Mouse (Mus musculus) CD4-positive helper T cell, adult 2 months (primary cell): ENCODE measurements around the gene 2010109A12Rik.

Experiments used
- DNase-seq: peaks from one replicate; pipeline ENCODE4 v3.0.0-alpha.2; 2012; ENCODE audit warnings: low read depth, missing footprints, low spot score

Gene 2010109A12Rik

GRCm38 (mm10) chr5:93206109-93207005 lies at the start of gene 2010109A12Rik, which contains the start of gene Ccni:
2010109A12Rik (plus strand) TSS chr5:93206518.
Ccni (minus strand) TSS chr5:93206495.
- peak; percentile 97 for DNase-seq

GRCm38 (mm10) chr5:93163541-93163940 lies 42.8 kb upstream of the 2010109A12Rik start:
- DNase-seq = peak; percentile 25

GRCm38 (mm10) chr5:93167919-93168516 lies 38.3 kb upstream of the 2010109A12Rik start:
- no peak for DNase-seq

- DNase-seq = no peak
Measured at GRCm38 (mm10) chr5:93168654-93169053, 37.7 kb upstream of the 2010109A12Rik start.

GRCm38 (mm10) chr5:93171420-93171819 lies 34.9 kb upstream of the 2010109A12Rik start:
- DNase-seq = no peak

GRCm38 (mm10) chr5:93172536-93172935 lies 33.8 kb upstream of the 2010109A12Rik start:
- DNase-seq = no peak

- DNase-seq = no peak
Measured at GRCm38 (mm10) chr5:93174675-93175074, 31.6 kb upstream of the 2010109A12Rik start.

- DNase-seq = no peak
Measured at GRCm38 (mm10) chr5:93178616-93179015, 27.7 kb upstream of the 2010109A12Rik start.

- DNase-seq = peak; percentile 51
Measured at GRCm38 (mm10) chr5:93180252-93180651, 26.1 kb upstream of the 2010109A12Rik start.

GRCm38 (mm10) chr5:93183311-93183710 lies 23.0 kb upstream of the 2010109A12Rik start:
- no peak for DNase-seq

GRCm38 (mm10) chr5:93184548-93184947 lies 21.8 kb upstream of the 2010109A12Rik start:
- DNase-seq = no peak

GRCm38 (mm10) chr5:93189607-93190006 lies 16.7 kb upstream of the 2010109A12Rik start:
- no peak for DNase-seq

- DNase-seq = no peak
Measured at GRCm38 (mm10) chr5:93190428-93190827, 15.9 kb upstream of the 2010109A12Rik start.

- DNase-seq = no peak
Measured at GRCm38 (mm10) chr5:93198232-93198631, 8.1 kb upstream of the 2010109A12Rik start.

- DNase-seq = no peak
Measured at GRCm38 (mm10) chr5:93201181-93201580, 5.1 kb upstream of the 2010109A12Rik start.

GRCm38 (mm10) chr5:93205371-93206108 lies 778 bp upstream of the 2010109A12Rik start:
- DNase-seq = peak; percentile 78

GRCm38 (mm10) chr5:93207006-93207348 lies 659 bp downstream of the 2010109A12Rik start:
- no peak for DNase-seq

- peak; percentile 18 for DNase-seq
Measured at GRCm38 (mm10) chr5:93207555-93207954, 1.2 kb downstream of the 2010109A12Rik start.

GRCm38 (mm10) chr5:93218375-93218774 lies 12.1 kb downstream of the 2010109A12Rik start:
- DNase-seq = no peak

- no peak for DNase-seq
Measured at GRCm38 (mm10) chr5:93221661-93222060, 15.3 kb downstream of the 2010109A12Rik start.

GRCm38 (mm10) chr5:93224549-93224948 lies 18.2 kb downstream of the 2010109A12Rik start:
- no peak for DNase-seq

- no peak for DNase-seq
Measured at GRCm38 (mm10) chr5:93227157-93227556, 20.8 kb downstream of the 2010109A12Rik start.
